In genomic region chr10:44268145-44268860, GRCm38 (mm10) we compare ENCODE assay signal across 8 mouse cellular contexts. TPM values are rescaled to one million over a fixed set of nuclear protein-coding genes. Genes with fewer than 3 reads are reported as not detected.
DNase-seq lines count a peak whose midpoint lies in the region; ATAC-seq and TF ChIP-seq lines count a peak whose summit lies in the region.

Gene Atg5 (plus strand): TSS chr10:44268358.

- TF ChIP-seq POLR2A in bone marrow macrophage, adult 2 months (IDR thresholded peaks at IDR 0.05; ENCODE audit: borderline replicate concordance, low read depth, low read length): no peak
- TF ChIP-seq POLR2A in embryonic fibroblast, embryonic 13.5 days (IDR thresholded peaks at IDR 0.05; ENCODE audit: low read depth, low read length): peak; percentile 95

- DNase-seq in A20 (ENCODE audit: low read depth, low spot score): peak; percentile 98
- peak; percentile 98 for DNase-seq in heart, adult 9 months (ENCODE audit: low spot score in 2 of 2)
- DNase-seq in monocyte, adult 2 months (ENCODE audit: low read depth in 1 of 2, low spot score in 2 of 2): peak; percentile 97 to 99
- peak; percentile 98 for DNase-seq in spleen, postnatal 36 days (ENCODE audit: low spot score in 2 of 2)

- H3K9me3 ChIP-seq in kidney, embryonic 14.5 days (ENCODE audit: control insufficient read depth, low read length): no peaks in the 10 kb centered on the region
- no peaks in the 10 kb centered on the region for H3K9me3 ChIP-seq in limb, embryonic 15.5 days

- no peak for TF ChIP-seq CTCF in bone marrow macrophage, adult 2 months (IDR thresholded peaks at IDR 0.05; ENCODE audit: low read depth, low read length)
- TF ChIP-seq CTCF in embryonic fibroblast, embryonic 13.5 days (IDR thresholded peaks at IDR 0.05; ENCODE audit: borderline replicate concordance, insufficient read depth, low read length): no peak

- H3K27me3 ChIP-seq in kidney, embryonic 14.5 days (ENCODE audit: control insufficient read depth, insufficient read depth, low read length): no peaks in the 10 kb centered on the region
- H3K27me3 ChIP-seq in limb, embryonic 15.5 days: no peaks in the 10 kb centered on the region

- peaks cover 36% of the 10 kb centered on the region for H3K4me1 ChIP-seq in bone marrow macrophage, adult 2 months (ENCODE audit: control insufficient read depth, insufficient read depth, low read length)
- peaks cover 7% of the 10 kb centered on the region; the same call in 1 of the 2 replicates for H3K4me1 ChIP-seq in embryonic fibroblast, embryonic 13.5 days (ENCODE audit: control insufficient read depth, insufficient read depth, low read length)
- peaks cover 11% of the 10 kb centered on the region; the same call in 1 of the 2 replicates for H3K4me1 ChIP-seq in kidney, embryonic 14.5 days (ENCODE audit: control insufficient read depth, insufficient read depth, low read length)
- peaks cover 25% of the 10 kb centered on the region for H3K4me1 ChIP-seq in limb, embryonic 15.5 days

- WGBS in kidney, embryonic 14.5 days: under 1% methylated on average over 63 of the region's 63 CpGs
- under 1% methylated on average over 63 of the region's 63 CpGs for WGBS in limb, embryonic 15.5 days

- H3K9ac ChIP-seq in kidney, embryonic 14.5 days (ENCODE audit: low read depth, low read length): peak within 1 kb of the TSS; percentile 75
- peak within 1 kb of the TSS; percentile 62 for H3K9ac ChIP-seq in limb, embryonic 15.5 days

- peak within 1 kb of the TSS; percentile 78 for H3K27ac ChIP-seq in bone marrow macrophage, adult 2 months (ENCODE audit: insufficient read depth, low read depth, low read length)
- H3K27ac ChIP-seq in embryonic fibroblast, embryonic 13.5 days (ENCODE audit: insufficient read depth, low read length): peak within 1 kb of the TSS; percentile 70
- peak within 1 kb of the TSS; percentile 88 for H3K27ac ChIP-seq in kidney, embryonic 14.5 days (ENCODE audit: low read depth, low read length)
- H3K27ac ChIP-seq in limb, embryonic 15.5 days: peak within 1 kb of the TSS; percentile 94

- no peaks in the 10 kb centered on the region for H3K36me3 ChIP-seq in kidney, embryonic 14.5 days (ENCODE audit: control insufficient read depth, insufficient read depth, low read length)
- H3K36me3 ChIP-seq in limb, embryonic 15.5 days: no peaks in the 10 kb centered on the region

- peak; percentile 98 for ATAC-seq in kidney, embryonic 14.5 days (ENCODE audit: low FRiP score, low TSS enrichment)
- peak; percentile 94 for ATAC-seq in limb, embryonic 15.5 days (ENCODE audit: insufficient number of reproducible peaks, low FRiP score, low TSS enrichment, low read depth)

- H3K4me2 ChIP-seq in kidney, embryonic 14.5 days (replicated peaks; ENCODE audit: low read depth, low read length): peak within 1 kb of the TSS; percentile 56
- peak within 1 kb of the TSS; percentile 72 for H3K4me2 ChIP-seq in limb, embryonic 15.5 days

- peak within 1 kb of the TSS; percentile 89 for H3K4me3 ChIP-seq in bone marrow macrophage, adult 2 months (ENCODE audit: insufficient read depth, low read length)
- peak within 1 kb of the TSS; percentile 70 for H3K4me3 ChIP-seq in embryonic fibroblast, embryonic 13.5 days (ENCODE audit: insufficient read depth, low read length)
- H3K4me3 ChIP-seq in kidney, embryonic 14.5 days (ENCODE audit: low read length): peak within 1 kb of the TSS; percentile 73
- peak within 1 kb of the TSS; percentile 82 for H3K4me3 ChIP-seq in limb, embryonic 15.5 days

RNA-seq across cellular contexts. Expression of gene Atg5, which starts in this region (rescaled TPM):
- polyA plus RNA-seq in bone marrow macrophage, adult 2 months (2012; ENCODE audit: insufficient read depth, insufficient read length, missing spikeins): 41.5 and 42.7 TPM in 2 replicates
- polyA plus RNA-seq in embryonic fibroblast, embryonic 13.5 days (2011; ENCODE audit: insufficient read length, low read depth, missing spikeins): 19.3 and 23.9 TPM in 2 replicates
- 50.2 and 56.3 TPM in 2 replicates for polyA plus RNA-seq in kidney, embryonic 14.5 days (2014; fragmentation: Nextera tagmentation; extraction: Ambion mirVana)
- 46.2 and 49.2 TPM in 2 replicates for polyA plus RNA-seq in limb, embryonic 15.5 days (2015; fragmentation: Nextera tagmentation; extraction: Ambion mirVana)

Comparison
In these comparisons a context has a peak if more than half of its experiments do, and no peak if none do; other contexts are left out.
1. Peak in every context shown above with its lines: DNase-seq, ATAC-seq, H3K4me3 ChIP-seq and H3K27ac ChIP-seq.